Comparison of ENCODE assay signal across 36 mouse cellular contexts in genomic region chr10:94255744-94256143, GRCm38 (mm10). TPM values are rescaled to one million over a fixed set of nuclear protein-coding genes. Genes with fewer than 3 reads are reported as not detected.
"Had no signal": no experiment of that assay in that cellular context is flagged by ENCODE, and none has a peak within 500 bp of the region (broad histone marks: within the 10 kb centered on the region; RNA-seq: fewer than 3 reads in every experiment).

No protein-coding gene starts in this region.

- H3K9ac ChIP-seq: heart, embryonic 12.5 days; hindbrain, embryonic 12.5 days; hindbrain, embryonic 14.5 days; intestine, embryonic 15.5 days; limb, embryonic 12.5 days; liver, embryonic 13.5 days; liver, embryonic 15.5 days; liver, postnatal 0 days had no signal

- ATAC-seq: forebrain, embryonic 16.5 days; hindbrain, embryonic 16.5 days; inflammation-experienced regulatory T-cells, adult 6 months; intestine, embryonic 15.5 days; intestine, postnatal 0 days; liver, postnatal 0 days had no signal

- H3K9me3 ChIP-seq: hindbrain, embryonic 10.5 days; hindbrain, embryonic 12.5 days; intestine, embryonic 15.5 days; limb, embryonic 10.5 days; limb, embryonic 12.5 days; liver, embryonic 13.5 days; liver, embryonic 15.5 days had no signal

- H3K4me1 ChIP-seq: hindbrain, embryonic 12.5 days; intestine, embryonic 15.5 days; limb, embryonic 12.5 days had no signal

- H3K4me3 ChIP-seq: gastrocnemius, adult 2 months; heart, embryonic 12.5 days; hindbrain, embryonic 10.5 days; hindbrain, embryonic 12.5 days; intestine, embryonic 15.5 days; layer of hippocampus, adult 2 months; left cerebral cortex, adult 2 months; limb, embryonic 10.5 days; limb, embryonic 12.5 days; liver, embryonic 13.5 days; liver, embryonic 15.5 days had no signal

- H3K27me3 ChIP-seq: heart, embryonic 12.5 days; hindbrain, embryonic 12.5 days; intestine, embryonic 15.5 days; limb, embryonic 12.5 days; liver, embryonic 15.5 days had no signal

- H3K4me2 ChIP-seq: heart, embryonic 12.5 days; hindbrain, embryonic 12.5 days; hindbrain, embryonic 14.5 days; intestine, embryonic 15.5 days; limb, embryonic 12.5 days; liver, embryonic 11.5 days; liver, embryonic 13.5 days; liver, embryonic 15.5 days had no signal

- DNase-seq: gastrocnemius, adult 2 months; gastrocnemius, postnatal 10 days; gastrocnemius, postnatal 25 days; heart, postnatal 10 days; heart, postnatal 4 days; kidney, adult 18-20 months; kidney, adult 9 months; kidney, postnatal 36 days; liver; liver, embryonic 13.5 days; liver, postnatal 0 days had no signal

- H3K36me3 ChIP-seq: heart, embryonic 12.5 days; hindbrain, embryonic 10.5 days; hindbrain, embryonic 12.5 days; intestine, embryonic 15.5 days; limb, embryonic 10.5 days; limb, embryonic 12.5 days; liver, embryonic 13.5 days; liver, embryonic 15.5 days had no signal

- H3K27ac ChIP-seq: gastrocnemius, adult 2 months; hindbrain, embryonic 10.5 days; hindbrain, embryonic 12.5 days; hindbrain, embryonic 14.5 days; intestine, embryonic 15.5 days; layer of hippocampus, adult 2 months; left cerebral cortex, adult 2 months; limb, embryonic 10.5 days; limb, embryonic 12.5 days; liver, embryonic 13.5 days; liver, embryonic 15.5 days had no signal

RNA-seq across cellular contexts. Expression of gene Gm4792, which starts 42.8 kb away (rescaled TPM):
- total RNA-seq: gastrocnemius, adult 2 months; gastrocnemius, postnatal 10 days; gastrocnemius, postnatal 25 days; gastrocnemius, postnatal 4 days; granulocyte monocyte progenitor cell, adult 5-6 weeks; heart, postnatal 10 days; heart, postnatal 25 days; heart, postnatal 4 days; layer of hippocampus, adult 2 months; layer of hippocampus, postnatal 10 days; layer of hippocampus, postnatal 25 days; left cerebral cortex, adult 2 months; left cerebral cortex, postnatal 14 days; left cerebral cortex, postnatal 36 days had no signal
- polyA plus RNA-seq: forebrain, embryonic 16.5 days; frontal cortex, adult 2 months; heart, embryonic 12.5 days; heart, embryonic 14.5 days; inflammation-experienced regulatory T-cells, adult 6 months; intestine, embryonic 15.5 days; intestine, postnatal 0 days; limb, embryonic 10.5 days; limb, embryonic 12.5 days; limb, embryonic 14.5 days; liver, embryonic 11.5 days; liver, embryonic 13.5 days; liver, embryonic 15.5 days; liver, postnatal 0 days had no signal
